9 mouse cellular contexts compared by ENCODE assay signal in genomic region chr3:135513270-135513669, GRCm38 (mm10). TPM values are rescaled to one million over a fixed set of nuclear protein-coding genes. Genes with fewer than 3 reads are reported as not detected.
DNase-seq lines count a peak whose midpoint lies in the region; ATAC-seq and TF ChIP-seq lines count a peak whose summit lies in the region.
"Had no signal": no experiment of that assay in that cellular context is flagged by ENCODE, and none has a peak within 500 bp of the region (broad histone marks: within the 10 kb centered on the region; RNA-seq: fewer than 3 reads in every experiment).

No protein-coding gene starts in this region.

- H3K9me3 ChIP-seq in hindbrain, postnatal 0 days (ENCODE audit: low read length) = no peaks in the 10 kb centered on the region
- H3K9me3 ChIP-seq in lung, postnatal 0 days (ENCODE audit: low read length) = no peaks in the 10 kb centered on the region

- peak overlapping the region; percentile 41 for H3K4me2 ChIP-seq in hindbrain, postnatal 0 days (ENCODE audit: low read depth, low read length)
- no peak overlapping the region for H3K4me2 ChIP-seq in lung, postnatal 0 days (replicated peaks; ENCODE audit: low read depth, low read length)

- H3K4me3 ChIP-seq in testis, adult 2 months (ENCODE audit: control insufficient read depth, low read depth, low read length) = peak overlapping the region; percentile 68
- no peak overlapping the region for H3K4me3 ChIP-seq in hindbrain, postnatal 0 days (ENCODE audit: low read length)
- H3K4me3 ChIP-seq in lung, postnatal 0 days (ENCODE audit: low read depth, low read length) = no peak overlapping the region

- H3K9ac ChIP-seq in hindbrain, postnatal 0 days (replicated peaks; ENCODE audit: low read length) = no peak overlapping the region
- no peak overlapping the region for H3K9ac ChIP-seq in lung, postnatal 0 days (replicated peaks; ENCODE audit: low read depth)

- intact Hi-C loops in left cerebral cortex, postnatal 36 days (cut with DNase I) = no loop called here

- H3K36me3 ChIP-seq in testis, adult 2 months (ENCODE audit: control insufficient read depth, insufficient read depth, low read length) = no peaks in the 10 kb centered on the region
- H3K36me3 ChIP-seq in hindbrain, postnatal 0 days (ENCODE audit: insufficient read depth, low read length) = no peaks in the 10 kb centered on the region
- H3K36me3 ChIP-seq in splenic B cell, adult 2 months (ENCODE audit: control insufficient read depth, insufficient read depth, low read length, poor library complexity, severe bottlenecking) = 0 out of 2 replicates have a peak, but pooled peaks cover 4% of the 10 kb centered on the region
- no peaks in the 10 kb centered on the region for H3K36me3 ChIP-seq in lung, postnatal 0 days (ENCODE audit: insufficient read depth, low read length)

- TF ChIP-seq CTCF in testis, adult 2 months (IDR thresholded peaks at IDR 0.05; ENCODE audit: control insufficient read depth, insufficient read depth, insufficient replicate concordance, low read depth, low read length) = no peak
- TF ChIP-seq CTCF in hindbrain, postnatal 0 days (IDR thresholded peaks at IDR 0.05; ENCODE audit: low read depth) = no peak
- TF ChIP-seq CTCF in lung, postnatal 0 days (IDR thresholded peaks at IDR 0.05) = no peak

- no peaks in the 10 kb centered on the region for H3K4me1 ChIP-seq in testis, adult 2 months (ENCODE audit: control insufficient read depth, insufficient read depth, low read length)
- no peaks in the 10 kb centered on the region for H3K4me1 ChIP-seq in hindbrain, postnatal 0 days (ENCODE audit: insufficient read depth, low read length)
- H3K4me1 ChIP-seq in lung, postnatal 0 days (ENCODE audit: insufficient read depth, low read depth, low read length) = 0 out of 2 replicates have a peak, but pooled peaks cover 3% of the 10 kb centered on the region

- 27% methylated on average over 11 of the region's 11 CpGs for WGBS in hindbrain, postnatal 0 days
- 46% methylated on average over 11 of the region's 11 CpGs for WGBS in lung, postnatal 0 days

- ATAC-seq in hindbrain, postnatal 0 days = peak; percentile 67
- ATAC-seq in lung, postnatal 0 days = no peak

- peak; percentile 30 for DNase-seq in cerebellum, adult 11-12 months
- DNase-seq in cerebellum, adult 8-10 months = no peak
- DNase-seq in testis, postnatal 14 days (ENCODE audit: low spot score) = no peak
- peak; percentile 52 for DNase-seq in hindbrain, postnatal 0 days (ENCODE audit: low spot score)
- peak; percentile 15 for DNase-seq in splenic B cell, adult 2 months (ENCODE audit: low read depth, low spot score)
- DNase-seq in lung, postnatal 0 days (ENCODE audit: low spot score) = no peak
- DNase-seq in left cerebral cortex, postnatal 36 days (ENCODE audit: low spot score in 2 of 2) = no peak
- DNase-seq: kidney, adult 18-20 months had no signal

- H3K27me3 ChIP-seq in testis, adult 2 months (ENCODE audit: control insufficient read depth, insufficient read depth, low read length) = no peaks in the 10 kb centered on the region
- no peaks in the 10 kb centered on the region for H3K27me3 ChIP-seq in hindbrain, postnatal 0 days (ENCODE audit: insufficient read depth, low read length)
- H3K27me3 ChIP-seq in splenic B cell, adult 2 months (ENCODE audit: control insufficient read depth, insufficient read depth, low read length, poor library complexity, severe bottlenecking) = no peaks in the 10 kb centered on the region
- no peaks in the 10 kb centered on the region for H3K27me3 ChIP-seq in lung, postnatal 0 days (replicated peaks; ENCODE audit: insufficient read depth, low read length)

- no peak for TF ChIP-seq POLR2A in testis, adult 2 months (IDR thresholded peaks at IDR 0.05; ENCODE audit: control insufficient read depth, low read depth, low read length)

- no peak for TF ChIP-seq EP300 in lung, postnatal 0 days (IDR thresholded peaks at IDR 0.05)

- H3K27ac ChIP-seq in testis, adult 2 months (ENCODE audit: control insufficient read depth, insufficient read depth, low read depth, low read length) = no peak overlapping the region
- no peak overlapping the region for H3K27ac ChIP-seq in hindbrain, postnatal 0 days
- no peak overlapping the region for H3K27ac ChIP-seq in lung, postnatal 0 days (ENCODE audit: low read length)

RNA-seq across cellular contexts. Expression of gene Manba, which starts 27.9 kb away (rescaled TPM):
- polyA plus RNA-seq in testis, adult 2 months (2012; rRNA removed) = 5.6 and 8.5 TPM in 2 replicates
- 10.2 and 10.7 TPM in 2 replicates for total RNA-seq in hindbrain, postnatal 0 days (2014; rRNA removed)
- polyA plus RNA-seq in hindbrain, postnatal 0 days (2015; fragmentation: Nextera tagmentation; extraction: Ambion mirVana) = 7.0 and 7.7 TPM in 2 replicates
- polyA plus RNA-seq in lung, postnatal 0 days (2015; fragmentation: Nextera tagmentation; extraction: Ambion mirVana) = 9.2 and 9.9 TPM in 2 replicates
- total RNA-seq in left cerebral cortex, postnatal 36 days (2021) = 1 to 10 TPM; 7.2 to 9.9 TPM

Comparison
In these comparisons a context has a peak if more than half of its experiments do, and no peak if none do; other contexts are left out.
1. DNase-seq: peak in cerebellum, adult 11-12 months (single experiment), hindbrain, postnatal 0 days (single experiment) and splenic B cell, adult 2 months (single experiment); none in cerebellum, adult 8-10 months (single experiment), testis, postnatal 14 days (single experiment), lung, postnatal 0 days (single experiment) and left cerebral cortex, postnatal 36 days (0 of 2).